Mouse (Mus musculus) ovary, adult 18-20 months (tissue): ENCODE data around the gene Pgd.
"Not testable (repeated sequence)": the region's sequence is repeated elsewhere in the genome, so short reads cannot be mapped to it uniquely, and the experiment has no call there.

Experiments
- DNase-seq: peaks from one replicate; pipeline ENCODE4 v3.0.0; 2022; ENCODE audit warnings: low spot score, mixed read lengths

Gene Pgd

GRCm38 (mm10) chr4:149166215-149166946, at the start of gene Pgd:
Pgd (minus strand) TSS chr4:149166771.
- peak; percentile 96 for DNase-seq

DNA sequence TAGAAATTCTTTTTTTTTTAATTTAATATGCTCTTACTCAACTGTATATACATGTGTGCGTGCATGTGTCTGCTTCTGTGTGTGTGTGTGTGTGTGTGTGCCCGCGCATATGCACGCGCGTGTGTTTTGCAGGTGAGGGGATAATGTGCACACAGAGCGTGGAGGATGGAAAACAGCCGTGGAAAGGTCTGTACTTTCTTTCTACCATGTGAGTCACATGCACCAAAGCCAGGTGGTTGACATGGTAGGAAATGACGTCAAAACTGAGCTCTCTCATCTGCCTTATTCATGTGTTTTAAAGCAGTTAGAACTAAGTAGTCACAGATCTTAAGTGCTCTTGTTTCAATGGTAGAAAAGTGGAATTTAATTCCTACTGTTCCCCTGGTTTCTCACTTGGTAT, 49.4 kb upstream of the Pgd start:
- DNase-seq: no peak

GRCm38 (mm10) chr4:149215397-149215796, 48.8 kb upstream of the Pgd start:
- no peak for DNase-seq

GRCm38 (mm10) chr4:149214468-149214867, 47.9 kb upstream of the Pgd start:
- not testable (repeated sequence) for DNase-seq

DNA sequence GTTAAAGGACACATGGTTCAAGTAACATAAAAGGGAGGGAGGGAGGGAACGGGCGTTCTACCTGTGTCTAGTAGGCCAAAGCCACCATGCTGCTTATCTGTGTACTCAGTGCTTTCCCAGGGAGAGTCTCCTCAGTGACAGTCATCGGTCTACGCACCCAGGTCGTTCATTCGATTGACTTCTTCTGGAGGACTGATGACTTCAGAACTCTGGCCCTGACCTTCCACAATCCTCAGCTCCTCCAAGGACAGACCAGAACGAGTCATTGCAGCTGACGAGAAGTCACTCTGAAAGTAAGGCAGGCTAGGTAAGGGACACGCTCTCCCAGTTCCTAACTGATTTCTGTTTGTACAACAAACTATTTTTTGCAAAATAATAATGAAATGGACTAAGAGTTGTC, 46.9 kb upstream of the Pgd start:
- DNase-seq: no peak

DNA sequence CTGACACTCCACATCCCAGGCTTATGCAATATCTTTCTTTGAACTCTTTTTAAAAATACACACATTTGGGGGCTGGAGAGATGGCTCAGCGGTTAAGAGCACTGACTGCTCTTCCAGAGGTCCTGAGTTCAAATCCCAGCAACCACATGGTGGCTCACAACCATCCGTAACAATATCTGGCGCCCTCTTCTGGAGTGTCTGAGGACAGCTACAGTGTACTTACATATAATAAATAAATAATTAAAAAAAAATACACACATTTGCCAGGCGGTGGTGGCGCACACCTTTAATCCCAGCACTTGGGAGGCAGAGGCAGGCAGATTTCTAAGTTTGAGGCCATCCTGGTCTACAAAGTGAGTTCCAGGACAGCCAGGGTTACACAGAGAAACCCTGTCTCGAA, 44.9 kb upstream of the Pgd start:
- not testable (repeated sequence) for DNase-seq

- DNase-seq: no peak
Observed at GRCm38 (mm10) chr4:149202467-149202866, 35.9 kb upstream of the Pgd start.

DNA sequence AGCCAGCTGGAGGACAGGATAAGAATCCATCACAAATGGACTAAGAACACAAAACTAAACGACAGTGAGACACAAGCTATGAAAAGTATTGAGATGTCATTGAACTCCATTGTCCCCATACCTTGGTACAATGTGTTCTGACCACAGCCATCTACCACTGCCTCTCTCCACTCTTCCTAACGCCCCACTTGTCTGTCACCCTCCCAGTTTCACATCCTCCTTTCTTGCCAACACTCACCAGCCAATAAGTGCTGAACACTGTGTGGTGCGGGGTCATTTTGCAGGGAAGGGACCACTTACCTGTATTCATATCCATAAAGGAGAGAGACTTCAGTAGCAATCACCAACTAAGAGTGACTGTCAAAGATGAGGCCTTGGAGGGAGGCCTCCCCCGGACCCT, 34.5 kb upstream of the Pgd start:
- DNase-seq: no peak

GRCm38 (mm10) chr4:149197180-149197579, 30.6 kb upstream of the Pgd start:
- DNase-seq: no peak

- no peak for DNase-seq
Observed at GRCm38 (mm10) chr4:149191103-149191502, 24.5 kb upstream of the Pgd start.

DNA sequence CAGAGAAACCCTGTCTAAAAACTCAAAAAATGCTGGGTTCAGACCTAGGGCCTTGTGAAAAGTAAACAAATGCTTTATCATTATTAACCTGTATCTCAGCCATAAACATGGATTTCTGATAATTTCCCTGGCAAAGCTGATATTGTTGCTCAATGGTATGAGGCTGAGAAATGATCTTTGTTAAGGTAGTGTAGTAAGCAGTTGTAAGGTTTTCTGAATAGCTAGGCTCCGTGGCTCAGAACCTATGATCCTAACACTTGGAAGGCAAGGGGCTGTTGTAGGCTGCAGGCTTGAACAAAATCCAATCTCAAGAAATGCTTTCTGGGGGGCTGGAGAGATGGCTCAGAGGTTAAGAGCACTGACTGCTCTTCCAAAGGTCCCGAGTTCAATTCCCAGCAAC, 22.0 kb upstream of the Pgd start:
- DNase-seq: no peak

- DNase-seq: no peak
Observed at GRCm38 (mm10) chr4:149182755-149183154, 16.2 kb upstream of the Pgd start.

- DNase-seq: no peak
Observed at GRCm38 (mm10) chr4:149182192-149182591, 15.6 kb upstream of the Pgd start.

DNA sequence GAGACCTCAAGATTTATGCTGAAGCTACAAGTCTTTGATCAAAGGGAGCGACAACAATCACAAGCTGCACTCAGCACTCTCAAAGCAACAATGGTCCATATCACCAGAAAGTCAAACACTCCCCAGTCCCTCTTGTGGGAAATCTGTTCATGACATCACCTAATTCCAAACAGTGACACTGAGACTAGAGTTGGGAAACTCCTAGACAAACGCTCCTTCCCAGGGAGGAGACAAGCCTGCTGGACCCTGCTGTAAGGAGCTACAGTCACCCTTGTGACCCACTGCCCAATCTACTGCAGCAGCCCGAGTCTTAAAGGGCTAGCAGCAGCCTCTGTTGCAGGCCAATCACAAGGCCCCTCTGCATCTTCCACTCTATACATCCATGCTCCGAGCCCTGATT, 13.0 kb upstream of the Pgd start:
- no peak for DNase-seq

DNA sequence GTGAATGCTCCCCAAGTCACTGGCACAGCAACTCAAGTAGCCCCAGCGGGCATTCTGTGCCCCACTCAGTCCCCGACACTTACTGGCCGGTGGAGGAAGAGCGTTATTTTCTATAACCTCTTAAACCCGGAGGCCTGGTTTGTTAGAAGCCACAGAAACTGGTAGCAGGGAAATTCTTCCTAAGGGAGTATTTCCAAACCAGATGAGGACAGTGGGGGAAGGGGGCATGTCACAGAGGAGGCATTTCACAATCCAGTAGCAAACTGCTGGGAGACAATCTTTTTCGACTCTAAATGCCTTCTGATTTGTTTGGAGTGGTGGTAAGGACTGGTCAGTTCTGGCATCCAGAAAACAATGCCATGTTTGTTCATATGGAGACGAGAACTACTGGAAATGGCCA, 12.6 kb upstream of the Pgd start:
- DNase-seq: no peak

- DNase-seq: no peak
Observed at GRCm38 (mm10) chr4:149178328-149178727, 11.8 kb upstream of the Pgd start.

GRCm38 (mm10) chr4:149177046-149177445, 10.5 kb upstream of the Pgd start:
- no peak for DNase-seq

GRCm38 (mm10) chr4:149176645-149177044, 10.1 kb upstream of the Pgd start:
- DNase-seq: no peak

DNA sequence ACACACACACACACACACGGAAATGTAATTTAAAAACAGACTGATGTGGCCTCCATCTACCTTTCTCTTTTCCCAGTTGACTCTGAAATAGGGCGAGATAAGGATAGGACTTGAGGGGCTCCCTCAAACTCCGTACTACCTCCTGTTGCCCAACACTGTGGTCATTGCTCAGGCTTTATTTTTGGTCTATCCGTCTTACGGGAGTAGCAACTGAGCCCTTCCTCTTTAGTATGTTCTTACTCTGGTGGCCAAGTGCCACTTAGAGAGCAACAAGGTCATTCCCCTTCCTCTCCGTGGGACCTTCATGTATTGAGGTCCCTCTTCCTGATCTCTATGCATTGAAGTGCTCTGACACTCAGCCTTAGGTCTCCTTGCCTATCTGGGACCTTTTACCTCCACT, 7.1 kb upstream of the Pgd start:
- no peak for DNase-seq

DNA sequence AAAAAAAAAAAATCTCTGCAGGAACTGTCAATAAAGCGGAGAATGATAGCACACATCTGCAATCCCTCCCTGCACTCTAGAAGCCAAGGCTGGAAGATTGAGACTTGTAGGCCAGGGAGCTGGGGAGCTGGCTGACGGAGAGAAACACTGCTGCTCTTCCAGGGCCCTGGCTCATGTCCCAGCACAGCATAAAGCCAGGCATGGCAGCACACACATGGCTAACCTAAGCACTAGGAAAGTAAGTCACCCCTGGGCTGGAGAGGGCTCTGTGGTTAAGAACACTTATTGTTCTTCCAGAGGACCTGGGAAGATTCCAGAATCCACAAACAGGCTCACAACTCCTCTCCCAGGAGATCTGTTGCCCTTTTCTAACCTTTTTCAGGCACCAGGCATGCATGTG, 6.1 kb upstream of the Pgd start:
- no peak for DNase-seq

DNA sequence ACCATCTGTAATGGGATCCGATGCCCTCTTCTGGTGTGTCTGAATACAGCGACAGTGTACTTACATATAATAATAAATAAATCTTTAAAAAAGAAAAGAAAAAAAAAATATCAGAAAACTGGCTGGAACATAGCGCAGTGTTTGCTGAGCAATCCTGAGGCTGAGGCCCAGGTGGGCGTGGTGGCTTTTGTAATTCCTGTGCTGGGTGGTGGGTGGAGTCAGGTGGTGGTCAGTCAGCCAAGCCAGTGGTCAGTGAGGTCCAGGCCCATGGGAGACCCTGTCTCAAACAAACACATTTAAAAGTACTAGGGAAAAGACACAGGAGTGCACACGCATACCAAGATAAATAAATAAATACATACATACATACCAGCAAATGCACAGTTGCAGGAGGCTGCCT, 5.5 kb upstream of the Pgd start:
- no peak for DNase-seq

GRCm38 (mm10) chr4:149171581-149171981, 5.0 kb upstream of the Pgd start:
- DNase-seq: no peak

DNA sequence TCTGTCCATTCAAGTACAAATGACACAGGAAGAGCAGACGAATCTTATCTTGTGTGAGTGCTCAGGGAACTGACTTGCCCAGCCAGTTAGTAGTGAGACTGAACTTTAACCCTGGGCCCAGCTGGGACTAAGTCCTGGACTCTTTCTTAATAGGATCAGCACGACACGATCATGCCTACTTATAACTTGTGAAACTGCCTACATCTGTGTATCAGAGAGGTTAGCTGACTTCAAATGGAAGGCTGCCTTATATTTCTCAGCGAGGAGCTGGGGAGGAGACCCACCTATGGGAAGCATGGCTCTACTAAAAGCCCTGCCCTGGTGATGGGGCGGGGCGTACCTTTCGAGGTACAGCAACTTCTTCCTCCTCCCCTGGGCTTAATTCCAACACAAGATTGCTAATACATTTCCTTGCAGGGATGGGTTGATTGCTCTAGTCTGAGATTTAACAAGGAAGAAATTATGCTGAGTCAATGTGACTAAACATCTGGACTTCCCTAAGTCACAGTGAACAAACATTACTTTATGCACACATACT, 3.9 kb upstream of the Pgd start:
- DNase-seq: no peak

DNA sequence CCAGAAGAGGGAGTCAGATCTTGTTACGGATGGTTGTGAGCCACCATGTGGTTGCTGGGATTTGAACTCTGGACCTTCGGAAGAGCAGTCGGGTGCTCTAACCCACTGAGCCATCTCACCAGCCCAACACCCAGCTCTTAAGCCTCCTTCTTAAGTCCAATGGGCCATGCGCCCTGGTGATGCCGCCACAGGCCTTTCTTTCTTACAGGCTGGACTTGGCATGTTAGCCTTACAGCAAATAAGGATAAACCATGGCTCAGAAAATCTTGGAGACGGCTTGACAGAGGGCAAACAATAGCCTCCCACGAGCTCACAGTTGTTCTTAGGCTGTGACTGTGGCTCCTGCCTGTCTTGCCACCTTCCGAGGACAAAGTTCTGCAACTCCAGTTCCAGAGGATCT, 3.4 kb upstream of the Pgd start:
- not testable (repeated sequence) for DNase-seq
